Mouse (Mus musculus): ENCODE measurements around the gene Ube2i. TPM values are rescaled to one million over a fixed set of nuclear protein-coding genes. Genes with fewer than 3 reads are reported as not detected.
"Not testable (repeated sequence)": the region's sequence is repeated elsewhere in the genome, so short reads cannot be mapped to it uniquely, and the experiment has no call there.

Ube2i gene
- polyA plus RNA-seq, 1 experiment from 2014 or later, result 683 TPM

GRCm38 (mm10) chr17:25222951-25223601, 51.3 kb downstream of the Ube2i start:
- Histone ChIP-seq H3K4me1 (peaks cover 11% of the 10 kb centered on the region), H3K36me3 (peaks cover 13% of the 10 kb centered on the region; the same call in 1 of the 2 replicates), H3K27ac (replicated peaks) (no peak overlapping the region), H3K4me3 (peak overlapping the region; percentile 20; the same call in 1 of the 2 replicates), H3K4me2 (replicated peaks) (peak overlapping the region; percentile 61; the same call in 1 of the 2 replicates), H3K27me3 (no peaks in the 10 kb centered on the region), H3K9ac (replicated peaks) (no peak overlapping the region; the same call in 1 of the 2 replicates), H3K9me3 (no peaks in the 10 kb centered on the region)
- no peak for ATAC-seq (replicated peaks)
- WGBS, result 33% methylated on average over 6 of the region's 6 CpGs

- peaks cover 11% of the 10 kb centered on the region for H3K4me1 ChIP-seq
- 10% methylated on average over 14 of the region's 28 CpGs for WGBS
- peak; percentile 88 for ATAC-seq (replicated peaks)
- H3K9me3 ChIP-seq; H3K9ac ChIP-seq (replicated peaks); H3K27me3 ChIP-seq; H3K27ac ChIP-seq (replicated peaks): not testable (repeated sequence)
- H3K4me2 ChIP-seq (replicated peaks), result peak overlapping the region; percentile 61
- H3K36me3 ChIP-seq, result peaks cover 16% of the 10 kb centered on the region
- H3K4me3 ChIP-seq, result peak overlapping the region; percentile 37
Measured at GRCm38 (mm10) chr17:25222504-25222940, 51.9 kb downstream of the Ube2i start.

DNA sequence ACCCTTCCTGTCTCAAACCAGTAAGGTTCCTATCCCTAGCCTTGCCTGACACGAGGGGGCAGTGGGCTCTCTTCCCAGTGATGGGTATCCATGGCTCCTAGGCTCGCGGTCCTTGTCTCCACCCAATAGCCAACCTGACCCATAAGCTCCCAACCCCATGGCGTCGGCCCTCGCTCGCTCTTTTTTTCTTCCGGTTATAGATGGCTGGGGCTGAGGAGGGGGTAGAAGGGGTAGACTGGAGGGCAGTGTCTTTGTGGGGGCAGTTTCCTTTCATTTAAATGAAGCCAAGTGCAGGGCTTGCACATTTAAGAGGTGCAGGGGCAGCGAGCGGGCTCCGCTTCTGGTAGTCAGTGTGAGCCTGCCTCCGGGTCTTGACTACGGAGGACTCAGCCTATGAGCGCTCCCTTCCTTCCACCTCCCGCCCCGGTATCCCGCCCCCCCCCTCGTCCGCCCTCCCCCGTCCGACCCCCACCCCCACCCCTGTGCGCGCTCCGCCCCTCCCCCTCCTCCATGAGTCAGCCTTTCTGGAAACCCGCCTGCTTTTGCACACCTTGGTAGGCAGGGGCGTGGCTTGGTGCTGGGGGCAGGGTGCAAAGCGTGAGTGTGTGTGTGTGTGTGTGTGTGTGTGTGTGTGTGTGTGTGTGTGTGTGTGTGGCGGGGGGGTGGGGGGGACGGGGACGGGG, 52.5 kb downstream of the Ube2i start:
- WGBS, result 2% methylated on average over 16 of the region's 30 CpGs

GRCm38 (mm10) chr17:25220746-25221145, 53.7 kb downstream of the Ube2i start:
- Histone ChIP-seq H3K27me3 (no peaks in the 10 kb centered on the region), H3K4me1 (peaks cover 11% of the 10 kb centered on the region), H3K27ac (replicated peaks) (no peak overlapping the region), H3K4me2 (replicated peaks) (no peak overlapping the region), H3K9me3 (no peaks in the 10 kb centered on the region), H3K36me3 (peaks cover 30% of the 10 kb centered on the region), H3K9ac (replicated peaks) (no peak overlapping the region), H3K4me3 (no peak overlapping the region)
- 91% methylated on average over 1 of the region's 1 CpGs for WGBS
- no peak for ATAC-seq (replicated peaks)

More for the DNA sequence above, 52.5 kb downstream of the Ube2i start:
- no peaks in the 10 kb centered on the region for H3K9me3 ChIP-seq
- ATAC-seq (replicated peaks), result peak; percentile 80
- no peaks in the 10 kb centered on the region for H3K27me3 ChIP-seq
- peak overlapping the region; percentile 61 for H3K4me2 ChIP-seq (replicated peaks)
- peak overlapping the region; percentile 25; the same call in 1 of the 2 replicates for H3K27ac ChIP-seq (replicated peaks)
- peak overlapping the region; percentile 47; the same call in 1 of the 2 replicates for H3K9ac ChIP-seq (replicated peaks)
- H3K4me3 ChIP-seq, result peak overlapping the region; percentile 37
- H3K36me3 ChIP-seq, result peaks cover 21% of the 10 kb centered on the region
- H3K4me1 ChIP-seq, result peaks cover 11% of the 10 kb centered on the region

DNA sequence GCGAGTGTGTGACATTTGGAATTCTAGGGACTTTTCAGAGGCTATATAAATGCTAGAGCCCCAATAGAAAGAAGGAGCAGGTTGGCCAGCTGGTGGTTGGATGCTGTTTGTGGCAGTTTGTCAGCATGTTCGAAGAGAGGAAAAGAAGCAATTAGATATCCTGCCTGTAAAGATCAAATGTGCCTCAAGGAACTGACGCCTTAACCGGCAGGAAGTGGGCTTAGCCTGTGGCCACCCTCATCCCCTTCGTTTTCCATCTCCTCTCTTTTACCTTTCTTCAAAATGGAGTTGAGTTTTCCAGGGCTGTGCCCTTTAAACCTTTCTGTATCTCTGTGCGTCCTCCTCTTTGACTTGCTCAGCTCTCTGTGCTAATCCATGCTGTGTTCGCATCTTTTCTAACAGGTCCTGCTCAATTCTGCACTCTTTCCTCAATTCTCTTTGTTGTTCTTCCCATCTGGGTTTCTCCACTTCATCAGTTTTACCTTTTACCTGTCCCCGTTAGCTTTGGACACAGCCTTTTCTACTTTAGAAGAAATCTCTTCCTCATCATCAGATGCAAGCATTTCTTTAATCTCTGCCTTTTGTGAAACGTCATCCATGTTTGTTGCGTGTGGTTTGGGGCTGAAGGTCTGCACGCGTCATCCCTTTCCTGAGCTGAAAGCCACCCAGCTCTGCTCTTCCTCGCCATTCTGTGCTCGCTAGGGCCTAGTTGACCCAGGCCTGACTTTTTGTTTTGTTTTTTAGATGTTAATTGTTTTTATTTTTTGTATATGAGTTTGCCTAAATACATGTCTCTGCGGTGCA, 54.7 kb downstream of the Ube2i start:
- H3K27ac ChIP-seq (replicated peaks), result no peak overlapping the region
- no peak overlapping the region for H3K4me2 ChIP-seq (replicated peaks)
- H3K4me3 ChIP-seq, result no peak overlapping the region
- no peaks in the 10 kb centered on the region for H3K9me3 ChIP-seq
- 92% methylated on average over 15 of the region's 15 CpGs for WGBS
- ATAC-seq (replicated peaks), result no peak
- H3K9ac ChIP-seq (replicated peaks), result no peak overlapping the region
- H3K36me3 ChIP-seq, result peaks cover 41% of the 10 kb centered on the region
- no peaks in the 10 kb centered on the region for H3K27me3 ChIP-seq
- H3K4me1 ChIP-seq, result peaks cover 11% of the 10 kb centered on the region

DNA sequence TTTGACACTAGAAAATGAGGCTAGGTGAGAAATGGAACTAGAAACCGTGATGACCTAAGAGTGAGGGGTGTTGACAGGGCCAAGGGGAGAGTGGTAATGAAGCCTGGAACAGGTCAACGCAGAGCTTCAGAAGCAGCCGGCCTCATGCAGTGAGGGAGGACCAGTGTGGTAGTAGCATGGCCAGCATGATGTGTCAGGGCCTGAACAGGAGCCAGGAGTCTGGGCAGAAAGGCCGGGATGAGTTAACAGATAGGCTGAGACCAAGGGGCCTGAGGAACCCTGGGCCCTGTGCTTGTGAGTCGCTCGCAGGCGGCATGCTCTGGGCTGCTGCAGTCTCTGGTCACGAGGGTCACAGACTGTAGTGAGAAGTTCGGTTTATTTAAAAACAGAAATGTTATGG, 55.5 kb downstream of the Ube2i start:
- no peak overlapping the region for H3K4me3 ChIP-seq
- 90% methylated on average over 9 of the region's 9 CpGs for WGBS
- H3K4me1 ChIP-seq, result peaks cover 11% of the 10 kb centered on the region
- no peak for ATAC-seq (replicated peaks)
- peaks cover 48% of the 10 kb centered on the region for H3K36me3 ChIP-seq
- H3K9ac ChIP-seq (replicated peaks), result no peak overlapping the region
- H3K4me2 ChIP-seq (replicated peaks), result no peak overlapping the region
- no peaks in the 10 kb centered on the region for H3K9me3 ChIP-seq
- no peaks in the 10 kb centered on the region for H3K27me3 ChIP-seq
- H3K27ac ChIP-seq (replicated peaks), result no peak overlapping the region

GRCm38 (mm10) chr17:25215431-25215830, 59.0 kb downstream of the Ube2i start:
- Histone ChIP-seq H3K9me3 (no peaks in the 10 kb centered on the region), H3K27ac (replicated peaks) (no peak overlapping the region), H3K36me3 (peaks cover 81% of the 10 kb centered on the region), H3K27me3 (no peaks in the 10 kb centered on the region), H3K4me1 (no peaks in the 10 kb centered on the region), H3K9ac (replicated peaks) (no peak overlapping the region), H3K4me3 (no peak overlapping the region), H3K4me2 (replicated peaks) (no peak overlapping the region)
- 86% methylated on average over 3 of the region's 3 CpGs for WGBS
- ATAC-seq (replicated peaks), result no peak

Small RNAs within 50 kb of the gene (microRNA-seq; reads per million reads assigned to microRNA genes)
- 6.6 reads per million, percentile 21 among the genes with 10 or more reads in this experiment for gene Mir3547

Other genes starting within 250 kb of the Ube2i start
- 10.5 and 11.5 TPM in 2 replicates for gene Tmem204, start 191.0 kb downstream of the Ube2i start, polyA plus RNA-seq (2015; fragmentation: Nextera tagmentation; extraction: Ambion mirVana)
- 54.6 and 57.2 TPM in 2 replicates for gene Telo2, start 158.7 kb downstream of the Ube2i start, polyA plus RNA-seq (2015; fragmentation: Nextera tagmentation; extraction: Ambion mirVana)
- not detected in 2 replicates for gene Ptx4, start 153.9 kb downstream of the Ube2i start, polyA plus RNA-seq (2015; fragmentation: Nextera tagmentation; extraction: Ambion mirVana)
- gene Clcn7, start 141.2 kb downstream of the Ube2i start, polyA plus RNA-seq (2015; fragmentation: Nextera tagmentation; extraction: Ambion mirVana), result 28.8 and 30.4 TPM in 2 replicates
- not detected in 2 replicates for gene Ccdc154, start 112.2 kb downstream of the Ube2i start, polyA plus RNA-seq (2015; fragmentation: Nextera tagmentation; extraction: Ambion mirVana)
- not detected in 2 replicates for gene Gm38655, start 99.2 kb downstream of the Ube2i start, polyA plus RNA-seq (2015; fragmentation: Nextera tagmentation; extraction: Ambion mirVana)
- 35.7 and 37.8 TPM in 2 replicates for gene BC003965, start 90.1 kb downstream of the Ube2i start, polyA plus RNA-seq (2015; fragmentation: Nextera tagmentation; extraction: Ambion mirVana)
- 10.6 and 14.2 TPM in 2 replicates for gene Unkl, start 86.2 kb downstream of the Ube2i start, polyA plus RNA-seq (2015; fragmentation: Nextera tagmentation; extraction: Ambion mirVana)
- gene Gnptg, start 34.5 kb downstream of the Ube2i start, polyA plus RNA-seq (2015; fragmentation: Nextera tagmentation; extraction: Ambion mirVana), result 85.5 and 85.7 TPM in 2 replicates
- gene Tsr3, start 34.5 kb downstream of the Ube2i start, polyA plus RNA-seq (2015; fragmentation: Nextera tagmentation; extraction: Ambion mirVana), result 66.2 and 69.2 TPM in 2 replicates
- gene Baiap3, start 18.3 kb downstream of the Ube2i start, polyA plus RNA-seq (2015; fragmentation: Nextera tagmentation; extraction: Ambion mirVana), result 7.2 and 10.1 TPM in 2 replicates
- gene Prss34, start 23.8 kb upstream of the Ube2i start, polyA plus RNA-seq (2015; fragmentation: Nextera tagmentation; extraction: Ambion mirVana), result 0.18 TPM in 1 of 2 replicates, not detected in the other
- gene Prss28, start 34.0 kb upstream of the Ube2i start, polyA plus RNA-seq (2015; fragmentation: Nextera tagmentation; extraction: Ambion mirVana), result not detected in 2 replicates
- gene Prss29, start 44.0 kb upstream of the Ube2i start, polyA plus RNA-seq (2015; fragmentation: Nextera tagmentation; extraction: Ambion mirVana), result not detected in 2 replicates
- not detected in 2 replicates for gene Tpsab1, start 70.9 kb upstream of the Ube2i start, polyA plus RNA-seq (2015; fragmentation: Nextera tagmentation; extraction: Ambion mirVana)
- not detected in 2 replicates for gene Tpsb2, start 91.7 kb upstream of the Ube2i start, polyA plus RNA-seq (2015; fragmentation: Nextera tagmentation; extraction: Ambion mirVana)
- gene Tpsg1, start 94.7 kb upstream of the Ube2i start, polyA plus RNA-seq (2015; fragmentation: Nextera tagmentation; extraction: Ambion mirVana), result 0.77 and 0.94 TPM in 2 replicates
- gene Cacna1h, start 159.2 kb upstream of the Ube2i start, polyA plus RNA-seq (2015; fragmentation: Nextera tagmentation; extraction: Ambion mirVana), result 13.8 and 15.8 TPM in 2 replicates
- 1.00 and 1.9 TPM in 2 replicates for gene Tekt4, start 180.0 kb upstream of the Ube2i start, polyA plus RNA-seq (2015; fragmentation: Nextera tagmentation; extraction: Ambion mirVana)
- gene Sstr5, start 222.7 kb upstream of the Ube2i start, polyA plus RNA-seq (2015; fragmentation: Nextera tagmentation; extraction: Ambion mirVana), result 0.11 and 0.29 TPM in 2 replicates